Mouse (Mus musculus): ENCODE measurements at regions not wholly inside any gene's neighbourhood (a gene's known extent, or its start where the extent isn't known, plus 50 kb on each side); places are given as distances from the start of the nearest gene placed in this dataset.

Small RNA genes in the stretch of these regions (microRNA-seq; reads per million reads assigned to microRNA genes)
- 0 reads per million in 2 experiments for gene Mir5118

Measured in layer of hippocampus, postnatal 14 days (tissue).